Mouse (Mus musculus) yolk sac, embryonic 10.5 days (tissue): Measurements from ENCODE around the gene Spink4.
"Not testable (repeated sequence)": the region's sequence is repeated elsewhere in the genome, so short reads cannot be mapped to it uniquely, and the experiment has no call there.

ENCODE experiments used
- DNase-seq: peaks from one replicate; pipeline ENCODE4 v3.0.0-alpha.2; 2017; ENCODE audit warnings: low spot score

Gene Spink4

DNA sequence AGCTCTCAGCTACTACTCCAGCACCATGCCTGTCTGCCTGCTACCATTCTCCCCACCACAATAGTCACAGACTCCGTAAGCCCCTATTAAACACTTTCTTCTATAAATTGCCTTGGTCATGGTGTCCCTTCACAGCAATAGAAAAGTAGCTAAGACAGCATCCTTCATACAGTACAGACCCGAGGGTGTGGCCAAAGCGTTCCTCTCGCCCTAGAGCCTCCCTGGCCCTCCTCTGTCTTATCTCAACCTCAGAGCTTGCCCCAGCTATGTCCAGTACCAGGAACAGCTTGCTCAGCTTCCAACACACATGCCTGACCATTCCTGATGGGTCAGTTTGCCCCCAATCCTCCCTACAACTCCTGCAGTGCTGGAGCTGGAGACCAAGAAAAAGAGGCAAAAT lies 19.2 kb upstream of the Spink4 start:
- no peak for DNase-seq

DNA sequence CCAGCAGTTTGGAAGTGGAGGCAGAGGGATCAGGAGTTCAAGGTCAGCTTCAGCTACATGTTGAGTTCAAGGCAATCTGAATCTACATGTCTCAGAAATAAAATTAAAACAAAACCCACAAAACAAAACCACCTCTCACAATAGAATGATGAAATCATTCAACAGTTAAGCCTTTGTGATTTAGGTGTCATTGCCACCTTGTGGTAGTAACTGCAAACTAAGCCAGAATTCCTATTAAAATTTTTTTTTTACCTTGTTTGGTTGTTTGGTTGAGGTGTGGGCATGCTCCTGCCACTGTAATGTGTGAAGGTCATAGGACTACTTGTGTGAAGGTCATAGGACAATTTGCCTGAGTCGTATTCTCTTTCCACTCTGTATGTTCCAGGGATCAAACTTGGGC lies 13.6 kb upstream of the Spink4 start:
- DNase-seq, result no peak

DNA sequence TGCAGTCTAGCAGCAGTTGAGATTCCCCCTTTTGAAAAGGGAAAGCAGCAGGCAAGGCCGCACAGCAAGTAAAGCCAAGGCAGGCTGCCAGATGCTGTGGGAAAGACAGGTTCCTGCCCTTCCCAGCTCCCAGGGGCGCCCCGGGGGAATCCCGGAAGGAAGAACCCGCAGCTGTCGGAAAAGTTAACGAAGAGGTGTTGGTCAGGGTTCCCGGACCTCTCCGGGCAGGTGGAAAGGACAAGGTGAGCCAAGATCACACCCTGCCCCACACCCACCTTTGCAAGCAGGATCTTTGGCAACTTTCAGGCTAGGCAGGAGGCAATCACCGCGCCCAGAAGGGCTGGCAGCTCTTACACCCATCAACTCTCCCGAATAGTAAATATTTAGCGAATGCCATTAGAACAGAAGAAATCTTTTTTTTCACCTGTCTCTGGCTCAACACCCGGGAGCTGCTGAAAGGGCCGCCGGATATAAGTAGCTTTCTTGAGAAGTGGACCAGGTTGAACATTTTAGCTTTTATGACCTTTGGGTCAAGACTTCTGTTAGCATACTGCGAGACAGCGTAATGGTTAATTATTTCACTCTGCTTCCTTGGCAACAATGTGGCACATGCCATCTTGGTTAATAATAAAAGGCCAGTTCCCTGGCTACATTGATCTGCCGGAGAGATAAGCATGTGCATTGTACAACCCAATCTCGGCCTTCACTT lies 11.4 kb upstream of the Spink4 start:
- peak; percentile 25 for DNase-seq

DNA sequence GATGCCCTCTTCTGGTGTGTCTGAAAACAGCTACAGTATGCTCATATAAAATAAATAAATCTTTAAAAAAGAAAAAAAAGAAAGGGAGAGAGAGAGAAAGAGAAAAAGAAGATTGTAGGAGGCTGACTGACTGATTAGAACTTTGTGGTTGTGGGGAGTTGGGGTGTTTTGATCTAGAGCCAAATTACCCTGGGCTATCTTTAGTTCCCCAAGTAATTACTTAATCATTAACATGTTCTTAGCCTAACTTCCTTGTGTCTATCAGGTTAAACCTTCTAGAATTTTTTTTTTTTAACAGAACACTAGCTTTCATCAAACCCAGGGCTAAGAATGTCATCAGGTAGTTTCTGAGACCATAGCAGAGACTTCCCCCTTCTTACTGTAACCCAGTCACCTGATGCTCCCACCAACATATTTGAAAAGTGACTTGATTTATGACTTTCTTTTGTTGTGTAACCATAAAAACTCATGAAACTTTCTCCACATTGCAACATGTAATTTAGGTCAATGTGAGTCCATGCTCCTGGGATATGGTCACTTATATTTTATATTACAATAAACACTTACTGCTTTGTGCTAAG lies 5.5 kb upstream of the Spink4 start:
- no peak for DNase-seq

DNA sequence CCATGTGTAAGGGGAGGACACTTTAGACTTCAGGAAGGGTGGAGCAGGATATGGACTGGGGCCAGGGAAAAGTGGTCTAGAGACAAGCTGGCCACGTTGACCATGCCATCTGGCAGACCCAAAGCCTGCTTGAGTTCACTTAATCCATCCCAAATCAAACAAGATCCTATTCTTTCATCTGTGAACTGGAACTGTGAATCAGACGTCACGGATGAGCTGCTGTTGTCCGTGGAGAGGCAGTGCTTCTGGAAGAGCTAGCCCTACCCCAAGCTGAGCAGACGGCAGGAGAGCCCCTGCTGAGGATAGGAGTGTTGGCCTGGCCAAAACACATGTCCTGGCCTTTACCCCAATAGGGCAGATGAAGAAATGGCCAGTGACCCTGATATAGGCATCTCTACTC lies 3.9 kb upstream of the Spink4 start:
- no peak for DNase-seq

DNA sequence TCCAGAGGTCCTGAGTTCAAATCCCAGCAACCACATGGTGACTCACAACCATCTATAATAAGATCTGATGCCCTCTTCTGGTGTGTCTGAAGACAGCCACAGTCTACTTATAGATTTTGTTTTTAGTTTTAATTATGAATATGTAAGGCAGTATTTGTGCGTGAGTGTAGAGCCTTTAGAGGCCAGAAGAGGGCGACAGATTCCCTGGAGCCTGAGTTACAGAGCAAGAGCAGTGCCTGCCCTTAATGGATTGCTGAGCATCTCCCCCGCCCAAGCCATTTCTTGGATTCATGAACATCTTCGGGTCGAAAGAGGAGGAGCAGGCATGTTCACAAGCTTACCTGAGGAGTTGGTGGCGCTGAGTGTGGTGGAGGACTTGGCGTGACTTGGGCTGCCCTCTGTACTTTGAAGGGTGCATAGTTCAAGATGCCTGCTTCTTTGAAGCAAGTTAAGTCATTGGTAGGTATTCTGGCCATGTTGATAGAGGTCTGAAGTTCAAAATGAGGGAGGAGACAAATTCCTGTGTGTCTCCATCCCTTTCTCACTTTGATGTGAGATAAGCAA lies 3.2 kb upstream of the Spink4 start:
- DNase-seq, result no peak

DNA sequence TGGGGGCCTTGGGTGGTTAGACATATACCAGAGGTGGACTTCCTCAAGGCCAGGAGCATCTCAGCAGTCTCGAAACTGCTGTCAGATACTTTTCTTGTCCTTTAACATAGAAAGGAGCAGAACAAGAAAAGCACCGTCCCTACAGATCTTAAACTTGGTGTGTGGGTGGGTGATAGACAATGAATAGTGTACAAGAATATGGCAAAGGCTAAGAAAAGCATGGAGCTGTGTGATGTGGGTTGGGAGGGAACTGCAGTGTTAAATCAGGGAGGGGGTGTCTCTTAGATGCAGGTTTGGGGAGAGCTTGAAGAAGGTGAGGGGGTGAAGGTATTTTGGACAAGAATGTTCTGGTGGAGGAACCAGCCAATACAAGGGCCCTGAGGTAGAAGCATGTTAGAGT lies 724 bp downstream of the Spink4 start:
- DNase-seq, result no peak

DNA sequence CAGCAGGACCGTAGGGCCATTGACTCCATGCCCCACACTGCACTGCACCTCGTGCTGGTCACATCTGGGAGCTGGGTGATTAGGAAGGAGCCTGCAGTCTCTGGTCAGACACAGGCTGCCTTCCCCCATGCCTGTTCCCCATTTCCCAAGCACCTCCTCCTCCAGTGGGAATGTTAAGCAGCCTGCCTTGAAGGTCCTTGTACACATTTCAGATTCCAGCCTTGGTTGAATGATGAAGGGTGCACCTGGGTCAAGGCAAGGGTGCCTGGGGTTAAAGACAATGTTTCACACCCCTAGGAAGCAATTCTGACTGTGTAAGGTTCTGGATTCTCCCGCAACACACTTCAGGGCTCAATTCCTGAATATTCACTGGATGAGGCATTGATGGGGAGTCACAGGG lies 1.4 kb downstream of the Spink4 start:
- no peak for DNase-seq

DNA sequence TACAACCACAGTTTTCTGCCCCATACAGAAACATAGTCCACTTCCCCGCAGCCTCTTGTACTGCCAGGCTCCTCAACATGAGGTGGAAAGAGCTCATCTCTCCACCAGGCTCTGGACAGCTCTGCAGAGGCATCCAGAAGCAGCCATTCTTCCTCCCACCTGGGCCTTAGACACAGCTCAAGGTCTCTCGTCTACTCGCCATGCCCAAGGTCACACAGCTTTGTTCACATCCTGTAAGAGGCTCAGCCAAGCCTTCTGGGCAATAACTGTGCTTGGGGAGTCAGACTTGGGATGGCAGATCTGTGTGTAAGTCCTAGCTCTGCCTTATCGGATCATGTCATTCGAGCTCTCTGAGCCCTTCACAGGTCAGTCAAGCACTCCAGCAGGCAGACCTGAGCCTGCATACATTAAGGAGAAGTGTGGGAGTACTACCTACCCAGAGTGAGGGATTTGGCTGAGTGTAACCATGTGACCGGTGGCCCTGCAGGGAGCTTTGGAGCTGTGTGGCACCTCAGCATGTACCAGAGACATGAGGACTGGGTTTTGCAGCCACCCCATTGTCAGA lies 3.3 kb downstream of the Spink4 start:
- no peak for DNase-seq

DNA sequence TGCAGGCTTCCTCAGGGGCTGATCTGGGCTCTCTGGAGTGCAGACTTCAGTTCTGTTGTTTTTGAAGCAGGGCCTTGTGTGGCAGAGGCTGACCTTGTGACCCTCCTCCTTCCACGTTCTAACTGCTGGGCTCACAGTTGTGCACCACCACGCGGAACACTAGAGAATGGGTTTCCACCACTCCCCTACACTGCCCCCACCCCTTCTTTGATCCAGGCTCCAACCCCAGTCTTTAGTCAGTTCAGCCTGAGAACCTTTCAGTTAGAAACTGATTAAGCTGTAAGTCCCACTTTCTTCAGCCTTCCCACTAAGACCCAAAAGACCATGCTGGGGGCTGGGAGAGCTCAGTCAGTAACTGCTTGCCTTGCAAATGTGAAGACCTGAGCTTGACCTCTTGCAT lies 5.7 kb downstream of the Spink4 start:
- no peak for DNase-seq

DNA sequence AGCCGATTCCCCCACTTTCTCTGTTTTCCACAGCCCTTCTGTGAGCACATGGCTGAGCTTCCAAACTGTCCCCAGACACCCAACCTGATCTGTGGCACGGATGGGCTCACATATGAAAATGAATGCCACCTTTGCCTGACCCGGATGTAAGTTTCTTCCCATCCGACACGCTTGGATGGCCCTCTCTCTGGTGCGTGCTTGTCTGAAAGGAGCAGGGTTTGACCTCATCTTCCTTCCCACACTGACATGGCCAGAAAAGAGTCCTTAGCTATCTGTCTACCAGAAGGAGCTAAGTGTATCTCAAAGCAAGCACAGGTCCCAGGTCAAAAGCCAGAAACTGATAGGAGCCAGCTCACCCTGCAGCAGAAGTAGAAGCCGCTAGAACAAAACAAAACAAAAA lies 9.2 kb downstream of the Spink4 start:
- no peak for DNase-seq

DNA sequence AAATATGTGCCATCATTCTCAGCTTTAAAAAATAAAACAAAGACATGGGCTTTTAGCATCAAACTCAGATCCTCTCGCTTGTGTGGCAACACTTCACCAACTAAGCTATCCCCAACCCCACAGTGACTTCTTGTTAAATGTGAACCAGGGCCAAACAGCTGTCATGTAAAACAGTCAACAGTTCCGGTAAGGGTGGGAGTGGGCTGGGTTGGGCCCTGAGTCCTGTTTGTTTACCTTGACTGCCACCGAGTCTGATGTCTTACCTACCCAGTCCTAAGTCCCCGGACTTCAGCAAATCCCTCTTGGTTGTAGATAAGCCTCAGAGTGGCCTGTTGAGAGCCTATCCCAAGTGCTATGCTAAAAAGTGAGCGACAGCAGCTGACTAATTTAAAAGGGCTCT lies 13.8 kb downstream of the Spink4 start:
- peak; percentile 32 for DNase-seq

DNA sequence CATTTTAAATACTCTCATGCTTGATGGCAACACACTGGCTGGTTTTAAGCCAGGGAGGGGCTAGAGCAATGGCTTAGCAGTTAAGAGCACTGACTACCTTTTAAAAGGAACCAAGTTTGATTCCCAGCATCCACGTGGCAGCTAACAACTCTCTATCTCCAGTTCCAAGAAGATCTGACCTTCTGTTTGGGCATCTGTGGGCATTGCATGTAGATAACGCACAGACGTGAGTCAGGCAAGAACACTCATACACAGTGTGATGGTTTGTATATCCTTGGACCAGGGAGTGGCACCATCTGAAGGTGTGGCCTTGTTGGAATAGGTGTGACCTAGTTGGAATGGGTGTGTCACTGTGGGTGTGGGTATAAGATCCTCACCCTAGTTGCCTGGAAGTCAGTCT lies 14.5 kb downstream of the Spink4 start:
- DNase-seq, result not testable (repeated sequence)

DNA sequence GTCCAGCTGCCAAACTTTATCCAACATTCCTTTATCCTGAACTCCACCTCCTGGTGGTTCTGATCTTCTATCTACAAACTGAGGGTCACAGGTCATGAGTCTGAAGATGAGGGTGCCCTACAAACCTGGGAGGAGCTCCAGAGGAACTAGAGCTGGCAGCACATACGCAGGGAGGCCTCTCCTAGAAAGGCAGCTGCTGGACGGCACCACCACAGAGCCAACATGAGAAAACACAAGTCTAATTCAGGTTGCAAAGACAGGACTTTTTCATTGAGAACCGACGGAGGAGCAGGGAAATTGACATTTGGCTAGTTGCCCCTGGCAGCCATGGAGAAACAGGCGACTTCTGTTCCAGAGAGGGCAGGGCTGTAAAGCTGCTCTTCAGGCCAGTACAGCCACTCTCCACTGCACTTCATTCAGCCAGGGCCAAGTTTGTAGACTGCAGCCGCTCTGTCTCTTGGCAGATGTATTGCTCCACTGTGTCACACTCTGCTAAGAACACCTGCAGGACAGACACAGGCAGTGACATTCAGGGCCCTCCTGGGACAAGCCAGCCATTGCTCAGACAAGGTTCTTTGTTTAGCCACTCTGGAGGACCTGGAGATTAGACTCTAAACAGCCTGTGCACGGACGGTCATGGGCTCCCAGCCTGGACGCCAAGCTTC lies 16.5 kb downstream of the Spink4 start:
- no peak for DNase-seq

DNA sequence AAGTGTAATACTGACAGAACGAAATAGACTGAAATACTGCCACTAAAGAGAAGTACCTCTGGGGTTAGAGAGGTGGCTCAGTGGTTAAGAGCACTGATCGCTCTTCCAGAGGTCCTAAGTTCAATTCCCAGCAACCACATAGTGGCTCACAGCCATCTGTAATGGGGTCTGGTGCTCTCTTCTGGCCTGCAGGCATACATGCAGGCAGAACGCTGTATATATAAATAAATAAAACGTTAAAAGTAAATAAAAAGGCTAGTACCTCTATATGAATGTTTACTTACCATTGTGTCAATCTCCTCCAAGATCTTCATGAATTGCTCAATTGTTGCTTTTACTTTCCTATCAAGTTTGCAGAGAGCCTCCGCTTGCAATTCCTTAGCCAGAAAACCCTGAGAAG lies 18.9 kb downstream of the Spink4 start:
- no peak for DNase-seq

DNA sequence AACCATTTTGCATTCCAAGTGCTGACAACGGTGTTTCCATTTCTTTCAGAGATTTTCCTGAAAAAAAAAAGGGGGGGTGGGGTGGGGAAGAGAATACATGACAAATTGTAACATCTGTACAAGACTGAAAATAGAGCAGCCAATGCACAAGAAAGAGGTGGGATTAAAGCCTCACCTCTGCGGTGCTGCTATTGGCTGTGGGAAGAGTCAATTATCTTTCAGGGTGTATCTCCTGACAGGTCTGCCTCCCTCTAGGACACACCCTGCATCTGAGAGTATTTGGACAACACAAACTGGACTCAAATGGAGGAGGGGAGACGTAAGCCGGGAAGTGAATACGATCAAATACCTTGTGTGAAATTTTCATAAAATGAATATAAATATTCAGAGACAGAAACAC lies 23.8 kb downstream of the Spink4 start:
- no peak for DNase-seq

DNA sequence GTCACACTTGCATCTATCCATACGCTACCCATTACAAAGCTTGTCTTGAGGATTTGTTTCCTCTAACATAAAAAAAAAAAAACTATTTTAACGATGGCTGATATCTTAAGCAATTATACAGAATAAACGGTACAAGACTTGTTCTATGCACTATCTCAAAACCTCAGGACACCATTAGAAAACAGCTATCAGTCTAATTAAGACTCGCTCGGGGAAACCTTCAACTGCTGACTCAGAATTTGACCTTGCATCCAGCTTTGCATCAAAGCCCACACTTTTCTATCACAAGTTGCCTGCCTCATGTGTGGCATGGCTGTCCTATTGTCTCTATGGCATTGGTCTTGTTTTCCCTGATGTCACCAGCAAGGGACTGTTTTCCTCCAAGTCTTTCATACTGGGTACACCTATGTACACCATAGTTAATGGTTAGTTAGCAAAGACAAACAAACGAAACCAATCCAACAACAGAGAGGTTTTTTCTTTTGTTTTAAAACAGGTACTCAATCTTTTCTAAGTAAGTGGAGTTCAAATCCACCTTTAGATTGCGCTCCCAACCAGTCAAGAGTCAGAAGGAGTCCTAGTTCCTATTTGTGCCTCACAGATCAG lies 26.8 kb downstream of the Spink4 start:
- DNase-seq, result no peak

DNA sequence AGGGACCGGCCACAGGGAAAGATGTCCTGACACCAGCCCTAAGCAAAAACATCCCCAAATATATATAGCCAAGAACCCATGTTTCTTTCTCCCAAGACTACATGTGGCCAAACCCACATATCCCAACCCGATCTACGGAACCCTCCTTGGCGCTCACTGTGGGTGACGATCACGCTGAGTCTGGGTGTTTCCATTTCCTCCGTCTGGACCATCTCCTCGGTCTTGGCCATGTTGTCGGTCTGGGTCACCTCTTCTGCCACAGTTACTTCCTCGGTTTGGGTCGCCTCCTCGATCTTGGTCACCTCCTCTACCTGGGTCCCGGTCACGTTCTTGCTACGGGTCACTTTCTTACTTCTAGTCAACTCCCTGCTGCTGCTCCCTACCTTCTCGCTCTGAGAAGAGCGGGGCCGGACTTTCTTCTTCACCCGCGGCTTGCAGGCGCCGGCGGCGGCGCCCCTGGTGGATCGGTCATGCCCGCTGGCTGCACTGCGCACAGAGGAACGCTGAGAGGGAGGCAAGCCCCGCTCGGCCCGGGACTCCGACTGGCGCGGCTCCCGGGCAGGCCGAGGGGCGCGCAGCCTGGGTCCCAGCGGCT lies 27.8 kb downstream of the Spink4 start:
- no peak for DNase-seq

DNA sequence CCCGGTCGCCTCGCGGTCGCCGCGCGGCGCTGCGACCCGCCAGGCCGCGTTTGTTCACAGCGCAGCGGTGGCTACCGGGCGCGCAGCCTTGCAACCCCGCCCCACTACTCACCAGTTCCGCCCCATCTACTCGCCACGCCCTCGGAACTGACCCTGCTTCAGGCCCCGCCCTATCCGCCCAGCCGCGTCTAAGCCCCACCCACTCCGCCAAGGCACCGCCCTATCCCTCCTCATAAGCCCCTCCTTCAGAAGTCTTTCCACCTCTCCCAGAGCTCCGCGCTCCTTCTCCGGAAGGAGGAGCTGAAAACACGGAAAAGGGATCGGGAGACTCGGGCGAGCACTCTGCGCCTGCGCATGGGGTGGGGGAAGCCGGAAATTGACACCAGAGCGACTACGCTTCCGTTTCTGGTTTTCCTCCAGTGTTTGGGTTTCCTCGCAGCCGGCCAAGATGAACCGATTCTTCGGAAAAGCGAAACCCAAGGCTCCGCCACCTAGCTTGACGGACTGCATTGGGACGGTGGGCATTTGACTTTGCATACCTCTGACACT lies 28.4 kb downstream of the Spink4 start, which contains the start of the genes Bag1 and Chmp5:
Bag1 (minus strand) TSS at position 135 of the 549 bp plus-strand sequence.
Chmp5 (plus strand) TSS at position 248 of the 549 bp plus-strand sequence.
- DNase-seq, result peak; percentile 100

DNA sequence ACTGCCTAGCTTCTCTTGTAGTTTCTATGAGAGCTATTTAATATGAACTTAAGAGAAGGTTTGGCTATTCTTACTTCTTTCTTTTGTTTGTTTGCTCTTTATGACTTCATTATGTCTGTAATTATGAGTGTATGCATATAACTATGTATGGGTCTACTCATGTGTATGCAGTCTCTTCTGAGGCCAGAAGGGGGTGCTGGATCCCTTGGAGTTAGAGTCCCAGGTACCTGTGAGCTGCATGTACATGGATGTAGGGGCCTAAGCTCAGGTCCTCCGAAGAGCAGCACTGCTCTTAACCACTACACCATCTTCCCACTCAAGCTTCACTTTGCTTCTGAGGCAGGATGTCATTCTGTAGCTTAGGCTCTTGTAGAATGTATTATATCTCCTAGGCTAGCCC lies 33.7 kb downstream of the Spink4 start:
- no peak for DNase-seq

DNA sequence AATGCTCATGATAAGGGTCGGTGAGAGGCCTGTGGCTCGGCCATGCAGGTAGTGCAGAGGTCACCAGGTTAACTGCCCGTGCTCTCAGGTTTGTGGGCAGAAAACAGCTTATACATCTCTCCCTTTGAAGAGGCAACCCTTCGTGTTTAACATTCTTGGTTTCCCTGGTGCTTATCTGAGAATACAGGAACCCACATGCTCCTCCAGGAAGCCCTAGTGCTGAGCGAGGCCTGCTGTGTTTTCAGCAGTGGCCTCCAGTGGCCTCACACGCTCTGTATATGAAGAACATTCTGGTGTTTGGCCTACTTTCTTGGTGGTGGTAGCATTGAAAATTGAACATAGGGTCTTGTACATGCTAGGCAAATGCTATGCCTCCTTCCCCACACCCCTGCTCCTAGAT lies 36.1 kb downstream of the Spink4 start:
- DNase-seq, result no peak

DNA sequence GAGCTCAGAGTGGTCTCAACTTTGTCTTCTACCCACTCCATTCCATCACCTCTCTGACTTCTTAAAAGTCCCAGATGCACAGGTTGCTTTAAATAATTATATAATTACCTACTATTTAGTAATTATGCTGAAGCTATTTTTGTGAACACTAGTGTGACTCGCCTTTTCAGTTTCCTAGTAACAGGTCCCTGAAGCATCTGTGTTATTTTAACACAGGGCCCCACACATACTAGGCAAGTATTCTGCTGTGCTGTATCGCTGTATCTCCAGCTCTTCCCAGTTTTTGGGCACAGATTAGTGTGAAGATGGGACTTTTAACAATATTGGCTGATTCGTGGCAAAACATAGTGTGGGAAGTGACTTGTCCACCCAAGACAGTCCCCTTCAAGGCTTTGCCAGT lies 43.7 kb downstream of the Spink4 start:
- no peak for DNase-seq
